ENCODE assay signal across 16 mouse cellular contexts in genomic region chr11:86010458-86010857, GRCm38 (mm10).
"Had no signal": no experiment of that assay in that cellular context is flagged by ENCODE, and none has a peak within 500 bp of the region (broad histone marks: within the 10 kb centered on the region; RNA-seq: fewer than 3 reads in every experiment).

No protein-coding gene starts in this region.

- DNase-seq: cerebellum, postnatal 10 days; cerebellum, postnatal 14 days; cerebellum, postnatal 25 days; cerebellum, postnatal 36 days; embryo, embryonic 11 days; forebrain, postnatal 0 days; gastrocnemius, adult 2 months; gastrocnemius, postnatal 10 days; gastrocnemius, postnatal 14 days; gastrocnemius, postnatal 25 days; gastrocnemius, postnatal 36 days; heart, adult 2 months had no signal

- ATAC-seq: forebrain, embryonic 13.5 days; forebrain, embryonic 14.5 days; forebrain, embryonic 15.5 days; forebrain, embryonic 16.5 days; forebrain, postnatal 0 days had no signal
